Mouse (Mus musculus): ENCODE measurements at regions not wholly inside any gene's neighbourhood (a gene's known extent, or its start where the extent isn't known, plus 50 kb on each side); places are given as distances from the start of the nearest gene placed in this dataset.
"Not testable (repeated sequence)": the region's sequence is repeated elsewhere in the genome, so short reads cannot be mapped to it uniquely, and the experiment has no call there.

DNA sequence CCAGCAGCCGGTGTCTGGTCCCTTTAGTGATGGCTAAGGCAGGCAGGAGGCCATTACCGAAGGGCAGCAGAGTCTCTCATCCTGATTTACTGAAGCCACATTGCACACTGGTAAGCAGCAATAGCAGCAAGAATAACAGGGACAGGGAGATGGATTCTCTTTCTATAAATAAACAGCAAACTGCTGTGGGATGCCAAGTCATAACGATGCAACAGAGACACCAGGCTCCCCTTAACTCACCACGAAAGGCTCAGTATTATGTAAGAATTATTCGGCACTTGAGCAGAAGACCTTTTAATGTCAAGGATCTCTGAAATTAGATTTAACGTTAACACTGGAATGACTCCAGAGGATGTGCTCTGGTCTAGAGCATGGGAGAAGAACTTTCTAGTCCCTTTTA, 202.1 kb downstream of the Ddx10 start:
- DNase-seq = no peak

DNA sequence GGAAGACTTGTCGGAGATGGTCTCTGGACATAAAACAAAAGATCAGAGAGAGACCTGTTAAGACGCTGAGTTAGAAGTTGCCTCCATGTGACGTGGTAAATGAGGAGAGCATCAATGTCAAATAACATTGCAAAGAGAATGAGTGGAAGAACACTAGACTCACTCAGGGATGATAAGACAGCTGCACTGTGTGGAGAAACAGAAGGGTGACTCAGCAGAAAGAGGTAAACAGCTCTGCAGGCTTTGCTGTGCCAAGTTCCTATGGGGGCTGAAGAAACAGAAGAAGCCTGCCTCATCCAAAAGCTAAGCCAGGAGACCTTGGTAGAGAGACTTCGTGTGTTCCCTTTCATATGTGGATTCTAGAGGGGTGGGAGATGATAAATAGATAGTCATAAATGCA, 214.1 kb downstream of the Ddx10 start:
- DNase-seq = no peak

DNA sequence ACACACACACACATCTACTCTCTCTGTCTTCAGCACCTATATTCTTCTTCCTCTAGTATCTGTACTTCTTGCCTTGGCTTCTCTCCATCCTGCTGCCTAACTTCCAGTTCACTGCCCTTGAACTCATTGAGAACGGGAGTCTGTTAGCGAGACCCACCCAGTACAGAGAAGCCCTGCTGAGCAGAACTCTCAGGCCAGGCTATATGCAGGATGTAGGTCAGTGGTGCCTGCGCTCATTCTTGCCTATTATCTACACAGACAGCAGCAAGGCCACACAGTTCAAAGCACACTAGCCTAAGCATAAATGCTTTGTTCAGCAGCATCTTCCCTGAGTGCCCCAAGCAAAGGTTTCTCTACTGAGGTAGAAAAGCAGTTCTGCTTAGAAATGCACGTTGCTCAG, 225.8 kb downstream of the Ddx10 start:
- DNase-seq = no peak

DNA sequence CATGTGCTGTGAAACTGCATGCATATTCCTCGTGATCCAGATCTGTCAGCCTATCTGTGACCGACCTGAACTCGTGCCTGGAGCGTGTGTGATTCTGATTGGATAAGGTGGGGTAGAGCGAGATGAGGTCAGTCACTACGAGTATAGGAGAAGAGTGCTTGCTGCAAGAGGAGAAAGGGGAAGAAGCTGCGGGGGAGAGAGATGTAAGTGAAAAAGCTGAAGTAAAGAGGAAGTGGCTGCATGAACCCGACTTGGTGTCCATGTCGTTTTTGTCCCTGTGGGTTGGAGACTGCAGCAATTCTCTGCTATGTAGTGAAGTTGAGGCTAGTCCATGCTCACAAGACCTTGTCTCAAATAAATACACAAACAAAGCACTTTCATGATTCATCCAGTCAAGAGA, 237.1 kb downstream of the Ddx10 start:
- DNase-seq = no peak

DNA sequence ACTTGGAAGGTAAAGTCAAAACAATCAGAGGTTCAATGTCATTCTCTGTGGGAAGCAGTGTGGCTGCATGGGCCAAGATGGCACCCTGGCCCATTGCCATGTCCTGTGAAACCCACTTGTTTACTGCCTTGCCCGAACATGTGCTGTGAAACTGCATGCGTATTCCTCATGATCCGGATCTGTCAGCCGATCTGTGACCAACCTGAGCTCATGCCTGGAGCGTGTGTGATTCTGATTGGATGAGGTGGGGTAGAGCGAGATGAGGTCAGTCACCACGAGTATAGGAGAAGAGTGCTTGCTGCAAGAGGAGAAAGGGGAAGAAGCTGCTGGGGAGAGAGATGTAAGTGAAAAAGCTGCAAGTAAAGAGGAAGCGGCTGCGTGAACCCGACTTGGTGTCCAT, 240.5 kb downstream of the Ddx10 start:
- no peak for DNase-seq

DNA sequence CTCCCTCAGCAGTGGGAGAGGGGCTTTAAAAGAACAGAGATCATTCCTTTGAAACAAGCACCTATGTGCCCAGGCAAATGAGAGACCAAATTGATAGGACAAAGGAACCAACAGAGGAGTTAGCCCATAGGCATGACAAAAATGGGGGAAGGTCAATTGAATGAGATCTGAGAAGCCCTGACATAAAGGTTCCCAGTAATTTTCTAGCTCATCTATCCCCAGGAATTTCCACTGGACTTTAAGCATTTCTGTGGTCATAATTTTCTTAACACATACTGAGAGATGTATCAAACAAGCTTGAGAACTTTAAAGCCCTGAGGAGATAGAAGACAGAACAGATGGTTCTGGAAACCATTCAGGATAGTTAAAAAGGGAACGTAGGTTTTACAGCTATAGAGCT, 241.8 kb downstream of the Ddx10 start:
- no peak for DNase-seq

DNA sequence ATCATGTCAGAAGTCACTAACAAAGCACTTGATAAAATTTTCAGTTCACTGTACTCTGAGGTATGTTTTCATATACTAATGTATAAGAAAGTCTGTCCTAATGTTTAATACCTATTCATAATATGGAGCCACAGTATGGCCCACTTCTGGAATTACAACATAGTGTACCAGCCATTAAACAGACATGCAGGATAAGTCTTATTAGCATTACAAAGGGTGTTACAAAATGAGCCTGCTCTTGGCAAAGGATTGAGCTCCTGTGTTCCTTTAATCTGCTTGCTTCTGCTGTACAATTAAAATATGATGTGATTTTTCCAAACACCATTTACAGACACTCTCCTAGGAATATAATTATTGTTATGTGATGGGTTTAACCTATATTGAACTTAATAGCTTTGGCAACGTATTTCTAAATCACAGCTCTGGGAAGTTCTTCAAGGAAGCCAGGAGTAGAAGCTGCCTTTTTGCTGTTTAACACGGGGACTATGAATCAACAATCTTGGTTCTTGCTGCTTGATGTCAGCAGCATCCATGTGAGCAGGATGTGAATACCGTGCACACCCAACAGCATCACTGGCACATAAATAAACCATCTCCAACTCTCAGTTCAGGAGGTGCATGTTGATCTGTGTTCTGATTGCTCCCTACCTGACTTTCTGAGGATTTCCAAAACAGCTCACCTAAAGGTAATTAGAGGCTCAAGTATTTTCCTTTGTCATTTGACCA, 243.4 kb downstream of the Ddx10 start:
- DNase-seq = no peak

DNA sequence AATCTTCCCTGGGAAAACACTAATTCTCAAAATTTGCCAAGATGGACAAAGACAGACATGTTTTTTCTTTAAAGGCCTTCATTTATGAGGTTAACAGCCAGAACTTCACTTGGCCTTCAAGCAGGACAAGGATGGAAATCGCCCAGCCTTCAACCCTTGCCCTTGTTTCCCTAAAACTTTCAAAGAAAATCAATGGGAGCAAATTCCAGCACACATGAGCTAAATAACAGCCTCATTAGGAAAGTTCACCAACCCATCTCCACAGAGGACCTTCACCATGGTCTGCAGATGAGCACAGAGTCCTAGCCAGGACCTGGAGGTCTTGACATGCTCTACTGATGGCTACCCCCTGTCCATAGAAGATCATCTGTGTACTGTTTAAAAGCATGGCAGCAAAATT, 271.8 kb downstream of the Ddx10 start:
- DNase-seq = no peak

DNA sequence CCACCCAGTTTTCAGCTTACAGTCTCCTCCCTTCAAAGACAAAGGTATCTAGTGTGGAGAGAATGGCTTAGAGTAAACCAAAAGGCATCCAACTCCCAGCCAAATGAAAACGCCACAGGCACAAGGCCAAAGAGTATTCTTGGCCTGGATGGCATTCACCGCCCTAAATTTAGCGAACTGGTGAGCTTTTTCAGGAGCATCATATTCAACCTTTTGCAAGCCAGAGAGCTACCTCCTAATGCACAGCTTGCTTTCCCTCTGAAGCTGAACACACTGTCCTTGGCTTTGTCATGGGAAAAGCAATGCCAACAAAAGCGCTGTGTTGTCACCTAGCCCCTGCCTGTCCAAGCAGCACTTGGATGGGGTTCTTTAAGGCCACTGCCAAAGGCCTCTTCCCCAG, 282.2 kb downstream of the Ddx10 start:
- no peak for DNase-seq

DNA sequence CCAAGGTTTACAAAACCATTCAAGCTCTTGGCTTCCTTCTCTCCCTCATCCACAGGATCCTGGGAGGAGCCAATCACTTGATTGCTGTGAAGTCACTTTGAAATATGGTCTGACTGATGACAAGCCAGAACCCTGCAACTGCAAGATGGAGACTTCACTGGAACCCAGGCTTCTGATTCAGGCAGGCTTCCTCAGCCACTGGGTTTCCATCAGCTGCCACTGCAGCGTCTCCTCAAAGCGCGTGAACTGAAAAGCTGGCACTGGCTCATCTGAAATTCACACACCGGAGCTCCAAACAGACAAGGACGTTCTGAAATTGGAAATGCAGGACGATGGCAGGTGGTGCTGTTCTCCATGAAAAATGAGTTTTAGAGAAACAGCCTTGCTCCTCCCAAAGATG, 280.1 kb upstream of the AI593442 start:
- no peak for DNase-seq

DNA sequence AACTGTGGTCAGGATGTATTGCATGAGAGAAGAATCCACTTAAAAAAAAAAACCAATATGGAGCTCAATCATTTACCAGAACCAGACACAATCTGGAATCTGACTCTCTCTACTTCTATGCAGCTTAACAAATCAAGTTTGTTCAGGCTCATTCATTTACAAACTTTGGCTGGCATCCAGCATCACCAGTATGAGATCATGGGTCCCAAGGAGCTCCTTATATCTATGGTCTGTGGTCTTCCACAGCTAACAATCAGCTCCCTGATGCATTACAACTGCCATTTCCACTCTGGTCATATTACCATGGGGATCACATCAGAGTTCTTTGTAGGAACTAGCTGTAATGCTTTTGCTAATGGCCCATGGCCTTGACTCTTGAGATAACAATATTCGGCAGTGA, 277.7 kb upstream of the AI593442 start:
- DNase-seq = no peak

DNA sequence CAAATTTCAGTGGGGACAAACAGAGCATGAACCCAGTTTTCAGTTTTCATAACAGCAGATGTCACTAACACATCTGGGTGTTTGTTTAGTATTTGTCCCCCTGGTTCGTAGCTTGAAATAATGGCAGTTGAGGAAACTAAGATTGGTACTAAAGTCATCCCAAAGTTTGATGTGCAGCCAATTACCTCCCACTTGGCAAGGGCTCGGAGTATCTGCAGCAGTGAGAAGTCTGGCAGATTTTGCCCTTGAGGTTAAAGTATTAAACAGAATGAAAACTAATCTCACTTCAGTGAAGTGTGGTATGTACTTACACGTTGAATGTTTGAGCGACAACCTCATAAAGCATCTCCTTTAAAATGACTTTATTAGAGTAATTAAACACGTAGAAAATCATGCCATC, 264.5 kb upstream of the AI593442 start:
- no peak for DNase-seq

DNA sequence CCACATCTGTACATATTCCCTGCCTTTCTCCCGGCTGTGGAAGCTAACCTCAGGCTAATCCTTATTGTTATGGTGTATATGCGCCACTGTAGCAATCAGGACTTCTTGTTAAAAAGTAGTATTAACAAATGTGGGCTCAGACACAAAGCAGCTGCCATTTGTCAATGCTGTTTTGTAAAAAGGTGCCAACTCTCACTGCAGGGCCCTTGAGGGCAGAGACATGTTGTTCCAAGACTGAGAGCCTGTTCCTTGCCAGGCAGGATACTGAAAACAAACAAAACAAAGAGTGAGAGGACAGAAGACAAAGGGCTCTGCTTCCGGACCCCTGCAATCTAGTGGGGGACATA, 262.0 kb upstream of the AI593442 start:
- no peak for DNase-seq

DNA sequence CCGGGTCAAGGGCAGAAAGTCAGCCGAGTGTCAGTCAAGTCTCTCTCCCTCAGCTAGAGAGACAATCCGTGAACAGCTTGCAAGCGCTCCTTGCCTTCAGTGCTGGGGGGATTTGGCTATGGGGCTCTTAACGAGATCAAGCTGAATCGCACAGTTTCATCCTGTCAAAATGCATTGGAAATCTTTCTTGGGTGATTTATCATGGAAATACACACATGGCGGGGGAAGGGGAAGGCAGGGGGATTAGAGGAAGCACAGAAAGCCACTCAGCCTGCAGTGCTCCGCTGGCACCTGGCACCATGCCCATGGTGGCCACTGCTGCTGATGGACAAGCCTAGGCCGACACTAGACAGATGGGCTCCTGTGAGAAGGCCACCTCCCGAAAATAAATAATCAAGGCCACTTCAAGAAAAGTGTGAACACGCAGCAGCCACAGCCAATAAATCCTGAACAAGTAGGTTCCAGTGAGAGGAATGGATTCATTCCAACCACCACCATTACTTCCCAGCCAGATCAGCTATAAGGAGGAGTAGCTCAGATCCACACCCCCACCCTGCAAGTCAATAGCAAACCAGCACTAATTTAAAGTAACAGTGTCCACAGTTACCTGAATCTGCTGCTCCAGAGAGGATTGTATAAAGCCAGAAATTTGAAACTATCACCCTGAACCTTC, 261.5 kb upstream of the AI593442 start:
- peak; percentile 32 for DNase-seq

DNA sequence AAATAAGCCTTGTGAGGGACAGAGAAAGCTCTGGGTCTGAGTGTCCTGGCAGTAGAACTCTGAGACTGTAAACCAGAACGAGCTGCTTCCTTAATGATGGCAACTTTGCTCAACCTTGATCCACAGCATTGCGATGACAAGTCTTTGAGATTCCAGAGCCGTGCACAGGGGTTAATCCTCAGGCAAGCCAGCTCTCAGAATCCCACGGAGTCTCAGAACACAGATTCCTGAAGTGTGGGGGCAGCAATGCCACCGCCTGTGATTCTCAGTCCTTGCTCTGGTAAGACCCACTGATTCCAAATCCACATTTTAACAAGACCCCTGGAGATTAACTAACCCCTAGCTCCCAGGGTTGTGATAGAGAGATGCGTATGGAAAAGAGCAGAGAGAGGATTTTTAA, 255.5 kb upstream of the AI593442 start:
- no peak for DNase-seq

DNA sequence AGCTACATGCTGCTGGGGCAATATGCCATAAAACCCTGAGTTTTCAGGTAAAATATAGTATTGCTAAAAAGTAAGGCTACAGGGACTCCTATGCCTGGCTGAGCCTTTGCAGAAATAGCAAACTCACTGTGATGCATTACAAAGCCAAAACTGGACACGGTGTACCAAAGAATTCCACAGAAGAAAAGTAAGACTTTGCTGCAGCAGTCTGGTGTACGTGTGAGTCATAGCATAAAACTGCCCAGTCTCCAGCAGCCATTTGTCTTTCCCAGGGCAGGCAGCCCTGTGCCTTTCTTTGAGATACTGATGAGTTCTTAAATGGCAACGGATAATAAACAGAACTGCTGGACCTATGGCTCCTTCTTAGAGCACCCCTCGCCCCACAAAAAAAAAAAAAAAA, 237.9 kb upstream of the AI593442 start:
- no peak for DNase-seq

DNA sequence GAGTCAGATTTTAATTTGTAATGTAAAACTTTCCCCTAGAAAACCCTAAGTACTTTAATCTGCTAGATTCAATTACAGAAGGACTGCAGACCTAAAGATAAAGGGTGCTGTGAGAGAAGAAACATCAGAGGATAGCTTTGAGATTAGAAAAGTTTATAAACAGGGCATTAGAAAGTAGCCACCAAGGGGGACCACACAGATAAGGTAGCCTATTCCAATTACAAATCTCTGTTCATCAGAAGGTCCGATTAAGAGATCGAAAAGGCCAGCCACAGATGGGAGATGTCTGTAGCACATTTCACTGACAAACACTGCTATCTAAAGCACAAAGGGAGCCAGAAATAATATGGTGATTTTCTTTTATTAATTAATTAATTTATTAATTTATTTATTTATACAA, 209.1 kb upstream of the AI593442 start:
- not testable (repeated sequence) for DNase-seq

DNA sequence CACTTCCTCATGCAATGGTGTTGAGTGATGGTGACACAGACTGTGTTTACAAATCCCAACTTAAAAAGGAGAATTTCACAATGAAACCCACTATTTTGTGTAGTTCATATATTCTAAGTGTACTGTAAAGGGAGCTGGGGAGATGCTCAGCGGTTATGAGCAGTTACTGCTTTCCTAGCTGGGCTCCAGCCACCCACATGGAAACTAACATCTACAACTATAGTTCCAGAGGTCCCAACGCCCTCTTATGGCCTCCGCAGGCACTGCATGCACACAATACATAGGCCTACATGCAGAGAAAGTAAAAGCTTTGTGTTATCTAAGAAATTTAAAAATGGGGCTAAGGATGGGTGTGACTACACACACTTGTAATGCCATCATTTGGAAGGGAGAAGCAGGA, 208.4 kb upstream of the AI593442 start:
- DNase-seq = not testable (repeated sequence)

DNA sequence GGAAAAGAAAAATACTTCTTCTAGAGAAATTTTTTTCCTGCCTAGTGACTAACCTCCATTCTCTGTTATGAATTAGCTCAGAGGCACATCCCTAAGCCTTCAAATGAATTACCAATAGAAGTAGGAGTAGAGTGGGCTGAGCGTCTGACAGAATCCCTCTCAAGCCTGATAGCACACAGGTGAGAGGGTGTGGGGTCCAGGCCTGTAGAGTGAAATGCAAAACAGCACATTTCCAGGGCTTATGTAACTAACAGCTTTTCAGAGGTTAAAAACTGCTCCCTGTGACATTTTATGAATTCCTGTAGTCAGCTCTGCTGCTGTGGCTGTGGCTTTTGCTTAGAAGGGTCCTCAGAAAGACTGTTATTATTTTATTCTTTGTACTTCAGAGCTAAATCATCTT, 187.7 kb upstream of the AI593442 start:
- DNase-seq = no peak

DNA sequence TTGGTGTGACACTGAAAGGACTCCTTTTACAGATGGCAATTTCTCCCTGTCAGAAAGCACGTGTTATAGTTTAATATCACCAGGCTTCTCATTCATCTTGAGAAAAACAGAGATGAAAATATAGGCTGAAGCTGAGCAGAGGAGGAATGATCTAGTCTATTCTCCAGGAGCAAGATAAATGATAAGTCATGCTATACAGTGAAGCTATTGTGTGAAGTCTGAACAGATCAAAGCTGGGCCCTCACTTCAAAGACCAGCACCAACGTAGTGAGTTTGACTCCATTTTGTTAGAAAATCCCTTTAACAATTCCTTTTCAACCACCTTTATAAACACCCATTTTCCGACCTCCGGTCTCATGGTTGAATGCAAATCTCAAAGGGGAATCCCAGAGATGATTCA, 180.7 kb upstream of the AI593442 start:
- DNase-seq = no peak

DNA sequence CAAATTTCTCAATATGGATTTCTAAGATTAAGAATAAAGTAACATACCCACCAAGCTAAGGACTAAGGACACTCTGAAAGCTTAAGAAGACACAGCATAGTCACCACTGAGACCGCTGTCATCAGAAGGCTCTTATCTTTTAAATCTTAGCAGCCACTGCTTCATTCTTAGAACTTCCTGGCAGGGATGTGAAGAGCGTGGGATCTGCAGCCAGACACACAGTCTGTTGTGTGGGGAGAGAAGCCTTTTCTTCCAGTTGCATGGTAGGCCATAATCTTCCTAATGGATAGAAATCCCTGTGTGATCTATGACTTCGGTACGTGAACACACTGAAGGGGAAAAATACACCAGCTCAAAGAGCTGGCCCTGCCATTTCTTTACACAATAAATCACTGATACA, 178.8 kb upstream of the AI593442 start:
- DNase-seq = no peak

DNA sequence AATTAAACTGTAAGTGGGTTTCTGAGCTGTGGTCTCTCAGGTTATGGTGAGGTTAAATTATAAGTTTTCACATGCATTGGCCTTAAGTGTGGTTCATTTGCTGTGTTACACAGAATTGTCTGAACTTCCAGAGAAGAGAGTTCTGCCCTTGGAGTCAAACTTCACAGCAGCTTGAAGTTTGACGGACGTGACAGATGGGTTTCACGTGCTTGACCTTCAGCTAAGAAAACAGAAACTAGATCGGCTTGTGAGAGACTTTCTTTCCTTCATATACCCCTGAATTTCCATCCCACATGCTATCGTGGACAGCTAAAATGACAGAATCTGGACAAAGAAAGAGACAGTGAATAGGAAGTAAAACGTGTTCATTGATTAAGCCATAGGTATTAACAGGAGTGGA, 173.8 kb upstream of the AI593442 start:
- DNase-seq = no peak

DNA sequence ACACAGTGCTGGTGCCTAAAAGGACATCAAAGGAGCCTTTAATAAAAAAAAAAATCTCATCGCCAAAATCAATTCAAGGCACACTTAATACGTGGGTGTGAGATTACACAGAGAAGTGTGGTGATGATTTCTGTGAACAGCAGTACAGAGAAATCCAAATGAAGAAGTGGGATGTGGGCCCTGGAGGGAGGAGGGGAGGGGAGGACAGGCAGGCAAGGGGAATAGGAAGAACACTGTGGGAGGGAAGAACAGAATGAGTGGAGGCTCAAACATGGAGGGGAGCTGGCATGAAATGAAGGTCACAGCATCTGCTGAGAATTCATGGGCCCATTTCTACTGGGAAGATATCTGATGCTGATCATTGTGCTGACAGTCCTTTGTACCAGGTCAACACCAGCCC, 171.0 kb upstream of the AI593442 start:
- DNase-seq = no peak

DNA sequence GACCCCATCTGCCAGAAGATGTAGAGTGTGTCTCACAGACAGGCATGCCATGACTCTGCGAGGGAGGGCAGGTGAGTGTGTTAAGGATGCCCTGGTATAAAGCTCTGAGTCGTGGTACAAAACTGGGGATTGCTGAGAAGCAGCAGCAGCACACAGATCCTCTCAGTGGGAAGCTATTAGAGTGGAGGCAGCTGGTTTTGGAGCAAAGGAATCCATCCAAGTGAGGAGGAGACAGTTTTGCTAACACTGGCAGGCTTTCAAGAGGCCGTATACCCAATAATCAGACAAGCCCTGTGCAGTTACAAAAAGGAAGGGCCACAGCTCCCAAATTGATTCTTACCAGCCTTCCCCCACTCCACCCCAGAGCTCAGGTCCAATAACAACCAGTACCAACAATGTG, 170.4 kb upstream of the AI593442 start:
- no peak for DNase-seq

DNA sequence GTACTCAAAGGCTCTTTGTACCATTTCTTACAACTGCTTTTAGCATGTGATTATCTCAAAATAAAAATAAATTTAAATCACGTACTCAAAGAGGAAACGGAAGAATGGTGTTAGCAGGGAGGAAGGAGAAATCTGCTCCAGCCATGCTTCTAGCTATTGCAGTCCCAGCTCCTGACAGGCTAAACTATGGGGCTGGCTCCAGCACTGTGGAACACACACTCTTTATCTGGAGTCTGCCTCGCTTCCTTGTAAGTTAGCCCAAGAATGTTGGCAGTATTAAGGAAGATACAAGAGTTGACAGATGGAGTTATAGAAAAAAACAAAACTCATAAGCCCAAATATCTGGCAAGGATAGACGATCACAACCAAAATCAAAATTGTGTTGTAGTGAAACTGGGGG, 161.5 kb upstream of the AI593442 start:
- peak; percentile 10 for DNase-seq
